Mouse (Mus musculus): ENCODE results near the gene Psmb3.
"Not testable (repeated sequence)": the region's sequence is repeated elsewhere in the genome, so short reads cannot be mapped to it uniquely, and the experiment has no call there.

The Psmb3 gene

DNA sequence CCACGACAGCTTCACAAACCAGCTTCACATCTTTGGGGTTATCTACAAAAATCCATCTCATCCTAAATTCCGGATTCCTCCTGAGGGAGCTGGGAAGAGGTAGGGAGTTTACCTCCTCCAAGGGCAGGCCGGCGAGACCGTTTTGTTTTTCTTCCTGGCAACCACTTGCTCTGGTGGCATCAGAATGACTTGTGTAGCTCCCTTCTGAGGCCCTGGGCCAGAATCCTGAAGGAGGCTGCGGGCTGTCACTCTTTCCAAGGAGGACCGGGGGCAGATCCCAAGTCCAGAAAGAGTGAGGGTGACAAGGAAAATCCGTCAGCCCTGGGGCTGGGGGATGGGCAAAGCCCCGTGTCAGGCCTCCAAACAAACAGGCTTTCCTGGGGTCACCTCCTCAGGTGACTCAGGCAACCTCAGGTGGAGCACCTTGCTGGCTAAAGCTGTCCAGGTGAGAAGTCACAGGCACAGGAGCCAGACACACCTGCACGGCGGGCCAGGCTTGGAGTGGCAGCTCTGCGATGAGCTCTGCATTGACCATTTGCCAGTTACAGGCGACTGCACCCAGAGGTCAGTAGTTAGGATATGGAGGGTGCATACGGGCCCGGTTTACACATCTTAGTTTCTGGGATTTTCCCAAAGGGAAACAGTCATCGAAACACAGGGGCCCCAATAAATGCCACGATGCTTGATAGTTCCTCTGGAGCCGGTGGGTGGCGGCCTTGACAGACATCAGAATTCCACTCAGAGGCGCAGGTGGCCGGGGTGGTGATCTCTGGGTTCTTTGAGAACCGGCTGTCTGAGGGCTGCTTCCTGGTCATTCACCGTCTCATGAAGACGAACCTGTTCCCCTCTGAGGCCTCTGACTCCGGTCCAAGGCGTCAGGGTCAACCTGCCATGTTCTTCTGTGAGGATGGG lies 14.4 kb downstream of the Psmb3 start:
- DNase-seq = no peak

DNA sequence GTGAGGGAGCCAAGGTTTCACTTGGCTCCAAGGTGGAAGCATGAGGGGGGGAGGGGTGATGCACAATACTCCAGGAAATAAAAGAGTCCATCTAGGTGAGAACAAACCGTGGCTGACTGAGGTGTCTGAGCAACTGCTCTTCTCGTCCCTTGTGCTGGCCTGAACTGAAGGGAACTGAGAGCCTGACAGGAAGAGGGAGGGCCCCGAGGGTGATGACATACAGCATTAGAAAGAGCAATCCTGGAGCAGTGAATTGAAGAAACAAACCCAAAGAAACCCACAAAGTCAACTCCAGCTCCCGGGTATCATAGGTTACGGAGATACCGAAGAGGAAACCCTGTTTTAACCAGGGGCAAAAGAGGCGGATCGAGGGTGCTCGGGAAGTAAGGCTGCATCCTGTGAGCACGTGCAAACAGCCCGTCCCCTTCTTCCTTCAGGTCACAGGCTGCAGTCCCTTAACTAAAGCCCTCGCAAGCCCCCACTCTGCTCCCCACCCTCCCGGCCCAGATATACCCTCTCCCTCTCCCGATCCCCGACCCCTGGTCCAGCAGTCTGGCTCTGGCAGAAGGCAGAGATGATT lies 15.2 kb downstream of the Psmb3 start:
- no peak for DNase-seq

DNA sequence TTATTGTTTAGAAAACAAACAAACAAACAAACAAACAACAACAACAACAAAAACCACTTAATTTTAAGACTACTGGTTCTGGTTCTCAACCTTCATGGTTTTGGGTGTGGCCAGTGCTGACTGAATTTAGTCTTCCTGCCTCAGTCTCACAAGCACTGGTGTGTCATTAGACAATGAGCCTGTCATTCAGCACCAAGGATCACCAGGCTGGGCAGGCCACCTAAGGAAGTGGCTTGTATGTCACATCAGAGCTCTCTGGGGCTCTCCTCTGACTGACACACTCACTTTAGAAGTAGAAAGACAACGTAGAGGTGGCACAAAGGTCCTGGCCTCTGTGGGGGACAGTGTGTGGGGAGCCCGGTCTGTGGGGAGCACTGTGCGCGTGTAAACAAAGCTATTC lies 15.8 kb downstream of the Psmb3 start:
- no peak for DNase-seq

GRCm38 (mm10) chr11:97721338-97721737 lies 18.1 kb downstream of the Psmb3 start:
- no peak for DNase-seq

DNA sequence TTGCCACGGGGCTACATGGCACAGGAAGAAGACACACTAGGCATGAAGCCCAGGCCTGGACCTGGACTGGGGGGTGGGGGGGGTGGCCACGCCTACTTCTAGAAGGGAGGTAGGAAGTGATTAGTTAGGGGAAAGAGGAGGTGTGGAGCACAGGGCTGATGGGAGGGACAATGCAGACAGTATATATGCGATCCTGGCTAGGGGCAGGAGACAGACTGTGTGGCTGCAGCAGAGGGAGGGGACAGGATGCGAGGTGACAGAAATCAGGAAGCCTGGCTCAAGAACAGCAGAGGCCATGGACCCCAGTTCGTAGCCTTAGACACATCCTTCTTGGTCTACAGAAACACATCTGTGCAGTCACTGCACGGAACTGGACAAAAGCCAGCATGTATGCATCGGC lies 20.5 kb downstream of the Psmb3 start:
- DNase-seq = no peak

GRCm38 (mm10) chr11:97728311-97728710 lies 25.1 kb downstream of the Psmb3 start:
- DNase-seq = no peak

DNA sequence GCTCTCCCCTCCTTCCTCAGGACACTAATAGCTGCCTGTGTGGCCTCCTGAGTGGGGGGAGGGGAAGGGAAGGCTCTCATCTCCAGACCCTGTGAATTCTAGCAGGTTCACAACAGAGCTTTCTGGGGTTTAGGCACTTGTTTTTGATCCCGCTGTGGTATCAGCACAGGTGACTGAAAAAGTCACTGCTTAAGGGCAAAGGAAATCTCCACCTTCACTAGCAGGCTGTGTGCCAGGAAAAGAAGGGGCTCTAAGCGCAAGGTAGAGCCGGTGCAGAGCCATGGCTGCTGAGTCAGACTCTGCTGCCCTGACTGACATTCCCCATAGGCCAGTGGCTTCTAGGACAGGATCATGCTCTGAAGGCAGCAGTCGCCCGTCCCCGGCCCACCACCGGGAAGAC lies 25.5 kb downstream of the Psmb3 start:
- no peak for DNase-seq

DNA sequence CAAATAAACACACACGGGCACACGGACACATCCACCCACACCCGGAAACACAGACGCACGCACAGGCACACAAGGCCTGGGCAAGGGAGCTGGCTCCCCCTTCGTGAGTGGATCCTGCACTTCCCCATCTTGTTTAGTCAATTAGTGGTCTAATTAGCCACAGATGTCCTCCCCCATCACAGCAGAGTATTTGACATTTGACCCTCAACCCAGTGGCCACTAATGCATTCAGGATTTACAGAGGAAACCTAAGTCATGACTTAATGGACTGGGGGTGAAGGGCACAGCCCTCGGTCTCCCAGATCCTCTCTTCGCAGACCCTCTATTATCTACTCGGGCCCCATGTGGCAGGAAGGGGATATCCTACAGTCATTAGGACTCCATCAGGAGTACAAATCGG lies 30.5 kb downstream of the Psmb3 start:
- DNase-seq = no peak

DNA sequence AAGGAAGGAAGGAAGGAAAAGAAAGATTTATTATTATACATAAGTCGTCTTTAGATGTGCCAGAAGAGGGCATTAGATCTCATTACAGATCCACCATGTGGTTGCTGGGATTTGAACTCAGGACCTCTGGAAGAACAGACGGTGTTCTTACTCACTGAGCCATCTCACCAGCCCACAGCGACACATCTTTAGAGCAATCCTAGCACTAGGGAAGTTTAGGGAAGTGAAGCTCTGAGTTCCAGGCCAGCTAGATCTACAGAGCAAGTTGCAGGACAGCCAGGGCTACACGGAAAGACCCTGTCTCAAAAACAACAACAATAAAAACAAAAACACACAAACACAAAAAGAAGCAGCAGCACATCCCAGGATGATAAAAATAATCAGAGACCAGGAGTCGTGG lies 31.6 kb downstream of the Psmb3 start:
- not testable (repeated sequence) for DNase-seq

DNA sequence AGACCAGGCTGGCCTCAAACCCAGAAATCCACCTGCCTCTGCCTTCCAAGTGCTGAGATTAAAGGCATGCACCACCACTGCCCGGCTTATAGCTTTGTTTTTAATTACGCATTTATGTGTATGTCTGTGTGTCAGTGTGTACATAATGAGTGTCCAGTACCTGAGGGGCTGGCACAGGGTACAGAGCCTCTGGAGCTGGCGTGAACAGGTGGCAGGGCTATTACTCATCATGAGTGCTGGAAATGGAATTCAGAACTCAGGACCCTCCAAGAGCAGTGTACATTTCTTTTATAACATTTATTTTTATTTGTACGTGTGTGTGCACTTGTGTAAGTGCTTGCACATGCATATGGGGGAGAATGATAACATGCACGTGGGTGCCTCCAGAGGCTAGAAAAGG lies 33.4 kb downstream of the Psmb3 start:
- DNase-seq = no peak

DNA sequence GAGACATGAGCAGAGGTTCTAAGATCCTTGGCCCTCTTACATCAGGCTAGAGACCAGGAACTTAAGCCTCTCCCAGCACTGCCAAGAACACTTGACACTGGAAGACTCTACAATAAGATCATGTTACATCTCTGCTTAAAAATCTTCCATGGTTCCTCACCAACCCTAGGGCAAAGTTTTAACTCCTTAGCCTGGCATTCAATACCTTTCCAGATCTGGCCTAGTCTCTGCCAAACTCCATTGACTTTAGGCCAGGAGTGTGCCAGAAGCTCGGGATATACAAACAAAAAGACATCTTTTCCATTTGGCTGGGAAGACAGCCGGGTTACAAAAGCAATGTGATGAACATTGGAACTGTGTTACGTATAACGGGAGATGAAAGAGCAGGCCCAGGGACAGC lies 34.4 kb downstream of the Psmb3 start:
- no peak for DNase-seq

DNA sequence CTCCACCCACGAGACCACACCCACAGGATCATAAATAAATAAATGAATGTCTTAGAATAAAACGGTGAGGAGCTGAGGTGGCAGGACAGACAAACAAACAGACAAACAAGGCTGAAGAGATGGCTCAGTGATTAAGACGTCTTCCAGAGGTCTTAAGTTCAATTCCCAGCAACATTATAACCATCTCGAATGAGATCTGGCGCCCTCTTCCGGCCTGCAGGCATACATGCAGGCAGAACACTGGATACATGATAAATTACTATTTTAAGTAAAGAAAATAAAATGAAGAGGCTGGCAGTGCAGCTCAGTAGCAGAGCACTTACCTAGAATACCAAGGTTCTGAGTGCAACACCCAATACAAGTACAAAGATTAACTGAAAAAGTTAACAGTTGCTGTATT lies 35.5 kb downstream of the Psmb3 start:
- no peak for DNase-seq

DNA sequence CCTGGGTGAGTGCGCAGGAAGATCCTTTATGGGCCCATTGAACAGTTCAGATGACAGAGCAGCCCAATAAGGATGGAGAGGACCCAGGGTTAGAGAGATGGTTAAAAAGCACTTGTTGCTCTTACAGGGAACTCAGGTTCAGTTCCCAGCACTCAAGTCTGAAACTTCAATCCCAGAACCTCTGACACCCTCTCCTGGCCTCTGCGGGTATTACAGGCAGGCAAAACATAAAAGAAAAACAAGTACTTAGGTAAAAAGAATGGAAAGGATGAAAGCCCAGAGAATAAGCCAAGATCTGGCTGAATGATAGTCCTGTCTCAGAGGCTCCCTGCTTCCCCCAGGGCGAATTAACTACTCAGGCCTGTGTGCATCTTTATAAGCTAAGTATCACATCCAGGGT lies 36.0 kb downstream of the Psmb3 start:
- no peak for DNase-seq

- peak; percentile 59 to 73 for DNase-seq
Measured at GRCm38 (mm10) chr11:97740190-97740589, 37.0 kb downstream of the Psmb3 start.

DNA sequence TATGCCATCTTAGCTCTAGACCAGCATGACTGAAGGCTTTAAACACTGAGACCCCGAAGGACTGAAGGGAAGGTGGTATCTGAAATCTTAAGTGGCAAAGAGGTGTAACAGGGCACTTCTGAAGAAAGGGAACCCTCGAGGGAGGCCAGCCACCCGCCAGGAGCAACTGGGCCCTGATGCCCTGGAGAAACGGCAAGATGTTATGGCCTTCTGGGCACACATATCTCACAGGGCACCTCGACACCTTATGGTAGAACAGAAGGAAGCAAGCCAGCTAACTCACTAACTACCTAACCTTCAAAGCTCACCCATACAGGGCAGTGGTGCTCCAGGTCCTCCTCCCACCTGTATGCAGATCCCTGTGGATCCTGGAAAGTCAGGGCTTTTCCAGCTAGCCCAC lies 39.0 kb downstream of the Psmb3 start:
- DNase-seq = no peak

- no peak for DNase-seq
Measured at GRCm38 (mm10) chr11:97742591-97742990, 39.4 kb downstream of the Psmb3 start.

DNA sequence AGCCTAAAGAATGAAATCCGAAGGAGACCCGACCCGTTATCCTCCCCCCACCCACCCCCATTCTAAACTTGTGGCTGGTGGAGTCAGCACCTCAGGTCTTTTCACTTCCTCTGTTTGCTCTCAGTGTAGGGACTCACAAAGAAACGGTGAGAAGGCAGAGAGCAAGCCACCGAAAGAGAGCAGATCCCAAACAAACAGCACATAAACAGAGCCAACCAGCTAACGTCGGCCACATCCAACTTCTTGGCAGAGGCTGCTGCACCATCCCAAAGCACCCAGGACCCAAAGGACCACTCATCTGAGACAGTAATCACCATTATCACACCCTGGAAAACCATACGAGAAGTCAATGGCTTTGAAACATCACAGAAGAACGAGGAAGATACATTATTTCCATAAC lies 40.2 kb downstream of the Psmb3 start:
- no peak for DNase-seq

- DNase-seq = peak in 1 of 2 experiments; percentile 41
Measured at GRCm38 (mm10) chr11:97744063-97744717, 41.0 kb downstream of the Psmb3 start, which contains the start of gene Pip4k2b. Gene Pip4k2b, minus strand, starts transcription at chr11:97744704.

DNA sequence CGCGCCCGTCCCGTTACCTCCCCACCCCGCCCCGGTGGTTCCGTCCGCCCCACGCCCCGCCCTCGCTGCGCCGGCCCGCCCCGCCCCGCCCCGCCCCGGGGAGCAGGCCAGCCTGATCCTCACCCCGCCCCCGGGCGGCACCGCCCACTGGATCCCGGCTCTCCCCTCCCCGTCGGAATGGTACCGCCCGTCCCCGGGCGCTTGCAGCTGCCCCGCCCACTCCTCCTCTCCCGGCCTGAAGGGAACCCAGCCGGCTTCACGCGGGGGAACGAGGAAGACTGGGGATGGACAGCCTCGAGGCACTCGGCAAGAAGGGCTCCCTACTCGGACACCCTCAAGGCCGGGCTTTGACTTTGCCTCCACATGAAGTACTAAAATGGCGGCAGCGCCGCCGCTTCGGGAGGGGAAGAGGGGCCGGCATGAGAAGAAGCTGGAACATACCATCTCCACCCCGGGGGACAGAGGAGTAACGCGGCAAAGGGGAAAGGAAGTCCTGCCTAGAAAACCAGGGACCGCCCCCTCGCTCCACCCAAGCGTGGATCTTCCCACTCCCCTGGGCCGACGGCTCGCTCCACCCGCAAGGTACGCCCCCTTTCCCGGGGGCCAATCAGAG lies 41.6 kb downstream of the Psmb3 start:
- DNase-seq = peak; percentile 100

DNA sequence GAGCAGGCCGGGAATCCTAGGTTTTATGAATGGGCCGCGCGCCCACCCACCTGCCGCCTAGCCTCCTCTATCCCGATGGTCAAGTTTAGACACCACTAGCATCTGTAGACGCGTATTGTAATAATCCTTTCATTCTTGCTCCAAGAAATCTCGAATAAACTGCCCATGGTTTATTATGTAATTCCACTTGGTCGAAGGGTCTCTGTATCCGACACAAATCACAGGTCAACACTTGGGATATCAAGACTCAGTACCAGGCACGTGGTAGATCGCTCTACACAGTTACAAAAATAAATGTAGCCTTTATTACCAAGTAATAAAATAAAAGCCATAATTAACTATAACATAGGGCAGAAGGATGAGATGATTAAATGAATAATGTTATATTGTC lies 42.1 kb downstream of the Psmb3 start:
- no peak for DNase-seq

DNA sequence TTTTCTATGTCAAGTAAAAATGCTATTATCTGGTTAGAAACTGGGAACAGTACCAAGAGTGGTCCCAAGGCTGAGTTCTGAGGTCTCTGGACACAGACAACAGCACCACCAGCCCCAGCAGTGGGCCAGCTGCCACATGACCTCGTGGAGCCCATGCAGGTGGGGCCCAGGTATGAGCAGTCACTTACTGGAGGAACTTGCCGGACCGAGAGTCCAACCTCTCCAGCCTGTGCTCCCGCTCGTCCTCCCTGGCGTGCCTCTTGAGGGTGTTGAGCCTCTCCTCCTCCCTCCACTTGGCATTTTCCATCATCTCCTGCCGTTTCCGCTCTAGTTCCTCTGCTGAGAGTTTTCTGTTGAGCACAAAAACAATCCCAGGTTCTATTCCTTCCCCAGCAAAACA lies 44.6 kb downstream of the Psmb3 start:
- no peak for DNase-seq

GRCm38 (mm10) chr11:97748496-97748895 lies 45.3 kb downstream of the Psmb3 start:
- DNase-seq = no peak

DNA sequence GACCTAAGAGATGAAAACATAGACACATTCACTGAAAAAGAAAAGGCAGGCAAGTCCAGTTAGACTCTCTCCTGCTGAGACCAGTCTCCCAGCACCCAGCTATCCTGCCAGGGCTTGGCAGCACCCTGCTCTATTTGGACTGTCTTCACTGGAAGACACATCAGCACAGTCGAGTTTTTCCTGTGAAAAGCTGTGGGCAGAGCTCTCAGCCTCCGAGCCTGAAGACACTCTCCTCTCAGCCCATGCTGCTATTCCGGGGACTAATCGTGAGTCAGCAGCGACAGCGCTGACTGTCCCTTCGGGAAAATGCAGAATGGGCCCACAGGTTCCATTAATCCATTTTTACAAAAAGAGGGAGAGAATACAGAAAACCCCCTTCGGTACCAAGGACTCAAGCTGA lies 50.1 kb downstream of the Psmb3 start:
- no peak for DNase-seq

- DNase-seq = no peak
Measured at GRCm38 (mm10) chr11:97758125-97758524, 54.9 kb downstream of the Psmb3 start.
